Mouse (Mus musculus) left cerebral cortex, postnatal 10 days (tissue): ENCODE data around the gene Tdgf1. TPM values are rescaled to one million over a fixed set of nuclear protein-coding genes. Genes with fewer than 3 reads are reported as not detected.

Source experiments
- DNase-seq, 2 experiments: peaks; one replicate each; pipeline ENCODE4 v3.0.0; 2021 to 2022; ENCODE audit warnings: low spot score in 2 of 2, mixed read lengths in 1 of 2; ENCODE audit errors: extremely low spot score in 1 of 2
- intact Hi-C: fragments of 180-260 bp; cut with DNase I; formaldehyde crosslinking; loops from one replicate; pipeline ENCODE4 v1.15.1; 2025
- microRNA-seq: library from miRNA; unstranded; fragments of <30 nt; microRNA quantifications from one replicate; pipeline ENCODE4 v1.2.0, GENCODE M21; 2022
- total RNA-seq, 2 experiments: library from RNA; stranded (reverse); gene quantifications; 2 replicates each; pipeline ENCODE4 v1.2.3; 2021

The Tdgf1 gene
- total RNA-seq, 2 experiments from 2014 or later = 0.39 TPM; not detected in 1

DNA sequence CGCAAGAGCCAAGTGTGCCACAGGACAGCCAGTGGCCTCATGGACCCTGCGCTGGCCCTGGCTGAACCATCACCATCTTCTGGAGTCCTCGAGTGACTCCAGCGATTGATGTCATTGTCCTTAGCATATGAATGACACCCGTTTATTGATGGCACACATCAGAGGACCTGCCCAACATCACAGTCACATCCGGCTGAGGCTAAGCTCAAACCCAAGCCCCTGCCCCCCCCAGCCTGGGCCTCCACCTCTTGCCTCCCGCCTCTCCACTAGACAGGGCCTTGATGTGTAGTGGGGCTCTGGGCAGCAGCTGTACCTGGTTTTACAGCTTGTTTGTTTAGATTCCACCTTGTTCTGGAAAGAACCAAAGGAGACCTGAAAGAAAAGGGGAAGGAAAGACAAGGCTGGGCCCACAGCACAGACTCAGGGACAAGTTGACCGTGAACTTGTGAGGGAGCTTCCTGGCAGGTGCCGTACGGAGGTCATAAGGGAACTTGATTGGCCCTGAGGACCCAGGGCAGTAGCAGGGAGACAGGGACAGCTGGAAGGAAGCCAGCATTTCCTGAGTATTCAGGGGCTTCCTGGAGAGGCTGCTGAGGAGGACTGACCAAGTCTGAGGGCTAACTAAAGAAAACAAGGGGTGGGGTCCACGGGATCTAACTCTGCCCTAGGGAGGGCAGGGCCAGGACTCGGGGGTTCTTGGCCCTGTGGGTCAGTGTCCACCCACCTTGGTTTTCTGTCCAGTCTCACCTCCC is 54.7 kb downstream of the Tdgf1 start:
- intact Hi-C loops = no loop called here
- peak in 1 of 2 experiments; percentile 29 for DNase-seq

DNA sequence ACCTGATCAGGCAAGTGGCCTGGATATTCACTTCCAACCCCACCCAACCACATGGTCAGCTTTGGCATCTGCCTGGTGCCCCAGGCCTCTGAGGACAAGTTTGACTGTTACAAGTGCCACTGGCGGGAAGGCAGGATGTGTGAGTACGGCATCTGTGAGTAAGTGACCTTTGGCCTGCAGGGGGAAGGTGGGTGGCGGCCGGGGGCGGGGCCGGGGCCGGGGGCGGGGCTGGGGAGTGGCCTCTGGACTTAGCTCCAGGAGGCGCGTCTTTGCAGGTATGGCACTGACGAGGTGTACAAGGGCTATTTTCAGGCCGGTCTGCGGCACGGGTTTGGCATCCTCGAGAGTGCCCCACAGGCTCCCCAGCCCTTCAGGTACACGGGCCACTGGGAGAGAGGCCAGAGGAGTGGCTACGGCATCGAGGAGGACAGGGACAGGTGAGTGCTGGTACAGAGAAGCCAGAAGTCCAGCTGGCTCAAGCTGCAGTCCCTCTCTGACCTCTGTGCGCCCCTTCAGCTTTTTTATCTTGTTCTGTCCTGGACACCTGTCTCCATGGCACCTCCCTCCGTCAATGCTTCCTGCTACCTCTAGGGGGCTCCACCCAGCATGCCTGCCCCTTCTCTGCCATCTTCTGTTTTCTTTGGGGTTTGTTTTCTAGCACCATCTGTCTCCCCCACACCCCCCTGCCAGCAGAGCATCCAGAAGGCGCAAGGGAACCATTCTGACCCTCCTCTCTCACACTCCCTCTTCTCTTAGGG is 55.8 kb downstream of the Tdgf1 start:
- peak in 1 of 2 experiments; percentile 29 for DNase-seq
- intact Hi-C loops = no loop called here

Small RNA genes within 50 kb of the gene (microRNA-seq; reads per million reads assigned to microRNA genes)
- not detected for gene Gm24269

Other genes with a start within 250 kb of the Tdgf1 start
- gene Myl3, start 204.3 kb downstream of the Tdgf1 start, total RNA-seq = under 1 TPM; 0.39 to 0.56 TPM
- 1 to 10 TPM; 9.1 to 9.3 TPM for gene Pth1r, start 199.0 kb downstream of the Tdgf1 start, total RNA-seq
- gene Prss42, start 148.0 kb downstream of the Tdgf1 start, total RNA-seq = not detected
- gene Prss44, start 132.2 kb downstream of the Tdgf1 start, total RNA-seq = not detected
- gene Prss43, start 119.5 kb downstream of the Tdgf1 start, total RNA-seq = under 1 TPM; 0.14 to 0.28 TPM
- gene Prss45, start 111.6 kb downstream of the Tdgf1 start, total RNA-seq = under 1 TPM; 0.28 to 0.79 TPM
- not detected for gene Prss46, start 101.7 kb downstream of the Tdgf1 start, total RNA-seq
- gene Prss50, start 88.2 kb downstream of the Tdgf1 start, total RNA-seq = under 1 TPM in 1 of 2 experiments, not detected in 1; 0.58 TPM
- gene Als2cl, start 66.3 kb downstream of the Tdgf1 start, total RNA-seq = 1 to 10 TPM; 7.8 to 8.4 TPM
- 1 to 10 TPM; 4.7 to 5.5 TPM for gene Tmie, start 66.0 kb downstream of the Tdgf1 start, total RNA-seq
- not detected for gene Fam240a, start 29.3 kb downstream of the Tdgf1 start, total RNA-seq
- 1 to 10 TPM in 1 of 2 experiments, under 1 TPM in 1; 0.92 to 1.6 TPM for gene Lrrc2, start 5.4 kb upstream of the Tdgf1 start, total RNA-seq
- gene Rtp3, start 44.4 kb upstream of the Tdgf1 start, total RNA-seq = under 1 TPM; 0.47 to 0.63 TPM
- gene Ltf, start 73.1 kb upstream of the Tdgf1 start, total RNA-seq = under 1 TPM in 1 of 2 experiments, not detected in 1; 0.57 TPM
- under 1 TPM; 0.85 to 0.86 TPM for gene Ccrl2, start 111.4 kb upstream of the Tdgf1 start, total RNA-seq
- gene Lrrfip2, start 171.4 kb upstream of the Tdgf1 start, total RNA-seq = 10 to 100 TPM; 31.4 to 32.5 TPM